Mouse (Mus musculus) liver, postnatal 0 days (tissue): Measurements from ENCODE around the gene Gm20388.

Experiments
- CTCF ChIP-seq: sonication (generic); IDR thresholded peaks from 2 replicates; pipeline ENCODE4 v1.5.1; 2016; ENCODE audit warnings: antibody characterized with exemption, low read depth
- EP300 ChIP-seq: IDR thresholded peaks from 2 replicates; pipeline ENCODE4 v1.6.1; 2016; ENCODE audit warnings: antibody characterized with exemption, low read depth, mild to moderate bottlenecking

GRCm38 (mm10) chr8:121560432-121561100 is 1649.9 kb downstream of the Gm20388 start:
- TF ChIP-seq EP300 (no peak), CTCF (no peak)
